Mouse (Mus musculus): ENCODE measurements at regions not wholly inside any gene's neighbourhood (a gene's known extent, or its start where the extent isn't known, plus 50 kb on each side); places are given as distances from the start of the nearest gene placed in this dataset.

DNA sequence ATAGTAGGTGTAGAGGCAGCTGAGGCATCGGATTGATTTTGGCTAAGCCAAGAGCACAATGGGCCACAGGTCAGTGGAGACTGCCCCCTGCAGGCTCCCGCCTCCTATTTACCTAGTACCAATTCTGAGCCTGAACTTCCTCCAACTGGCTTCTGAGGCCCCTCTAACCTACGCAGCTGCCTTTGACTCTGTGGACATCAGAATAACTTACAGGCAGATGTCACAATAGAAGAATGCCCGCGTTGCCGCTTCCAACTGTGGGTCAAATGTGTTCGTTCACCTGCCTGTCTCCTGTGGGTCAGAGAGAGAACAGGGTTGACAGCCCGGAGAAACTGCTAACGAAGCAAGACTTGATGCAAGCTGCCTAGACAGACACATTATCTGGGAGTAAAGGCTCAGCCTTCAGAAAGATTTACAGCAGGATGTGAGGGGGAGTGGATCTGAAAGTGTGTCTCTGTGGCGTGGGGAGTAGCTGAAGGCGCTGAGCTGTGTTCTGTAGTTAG lies 153.2 kb downstream of the Gm10260 start:
- Histone ChIP-seq H3K36me3 (replicated peaks; ENCODE audit: control insufficient read depth, insufficient read depth, low read depth) (no peaks in the 10 kb centered on the region), H3K27ac (no peak overlapping the region), H3K4me2 (ENCODE audit: low read depth) (no peak overlapping the region), H3K9me3 (ENCODE audit: control insufficient read depth, low read length) (no peaks in the 10 kb centered on the region), H3K4me3 (ENCODE audit: insufficient read depth in 1 of 2, low read depth in 2 of 2, low read length in 2 of 2) (no peak overlapping the region), H3K9ac (replicated peaks) (no peak overlapping the region), H3K27me3 (ENCODE audit: control insufficient read depth, insufficient read depth, low read length) (no peaks in the 10 kb centered on the region), H3K4me1 (replicated peaks; ENCODE audit: control insufficient read depth in 2 of 2, insufficient read depth in 2 of 2, low read length in 1 of 2) (no peaks in the 10 kb centered on the region)
- WGBS (ENCODE audit: insufficient replicate concordance): 18% methylated on average over 11 of the region's 11 CpGs
- ATAC-seq (ENCODE audit: insufficient read depth): no peak
- peak in 1 of 3 experiments; percentile 13 for DNase-seq (ENCODE audit: low read depth in 3 of 3, low spot score in 3 of 3)
- TF ChIP-seq EP300 (IDR thresholded peaks at IDR 0.05; ENCODE audit: low read depth) (no peak), CTCF (IDR thresholded peaks at IDR 0.05; ENCODE audit: low read depth) (peak; percentile 68)

DNA sequence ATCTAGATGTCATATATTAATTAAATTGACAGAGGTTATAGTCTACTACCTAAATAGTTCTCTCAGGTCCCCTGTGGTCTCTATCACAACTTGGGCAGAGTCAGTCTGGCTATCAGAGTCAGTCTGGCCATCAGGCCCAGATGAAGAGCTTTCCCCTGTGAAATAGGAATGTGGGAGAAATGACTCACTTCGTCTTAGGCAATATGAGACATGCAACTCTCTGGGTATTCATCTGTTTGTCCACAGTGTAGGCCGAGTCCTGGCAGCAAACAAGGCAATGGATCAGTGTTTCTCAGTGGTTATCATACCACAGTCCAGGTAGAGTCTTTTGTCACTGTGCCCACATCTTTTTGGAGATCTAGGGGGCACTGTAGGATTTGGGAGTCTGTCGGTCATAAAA lies 156.0 kb downstream of the Gm10260 start:
- H3K4me2 ChIP-seq (ENCODE audit: low read depth): no peak overlapping the region
- TF ChIP-seq EP300 (IDR thresholded peaks at IDR 0.05; ENCODE audit: low read depth) (no peak), CTCF (IDR thresholded peaks at IDR 0.05; ENCODE audit: low read depth) (no peak)
- ATAC-seq (ENCODE audit: insufficient read depth) (no peak), DNase-seq (ENCODE audit: low read depth in 3 of 3, low spot score in 3 of 3) (no peak)
- 53% methylated on average over 3 of the region's 3 CpGs for WGBS (ENCODE audit: insufficient replicate concordance)
- no peak overlapping the region for H3K27ac ChIP-seq
- no peaks in the 10 kb centered on the region for H3K9me3 ChIP-seq (ENCODE audit: control insufficient read depth, low read length)
- H3K9ac ChIP-seq (replicated peaks): no peak overlapping the region
- H3K36me3 ChIP-seq (replicated peaks; ENCODE audit: control insufficient read depth, insufficient read depth, low read depth): no peaks in the 10 kb centered on the region
- no peak overlapping the region for H3K4me3 ChIP-seq (ENCODE audit: insufficient read depth in 1 of 2, low read depth in 2 of 2, low read length in 2 of 2)
- no peaks in the 10 kb centered on the region for H3K27me3 ChIP-seq (ENCODE audit: control insufficient read depth, insufficient read depth, low read length)
- no peaks in the 10 kb centered on the region for H3K4me1 ChIP-seq (replicated peaks; ENCODE audit: control insufficient read depth in 2 of 2, insufficient read depth in 2 of 2, low read length in 1 of 2)

DNA sequence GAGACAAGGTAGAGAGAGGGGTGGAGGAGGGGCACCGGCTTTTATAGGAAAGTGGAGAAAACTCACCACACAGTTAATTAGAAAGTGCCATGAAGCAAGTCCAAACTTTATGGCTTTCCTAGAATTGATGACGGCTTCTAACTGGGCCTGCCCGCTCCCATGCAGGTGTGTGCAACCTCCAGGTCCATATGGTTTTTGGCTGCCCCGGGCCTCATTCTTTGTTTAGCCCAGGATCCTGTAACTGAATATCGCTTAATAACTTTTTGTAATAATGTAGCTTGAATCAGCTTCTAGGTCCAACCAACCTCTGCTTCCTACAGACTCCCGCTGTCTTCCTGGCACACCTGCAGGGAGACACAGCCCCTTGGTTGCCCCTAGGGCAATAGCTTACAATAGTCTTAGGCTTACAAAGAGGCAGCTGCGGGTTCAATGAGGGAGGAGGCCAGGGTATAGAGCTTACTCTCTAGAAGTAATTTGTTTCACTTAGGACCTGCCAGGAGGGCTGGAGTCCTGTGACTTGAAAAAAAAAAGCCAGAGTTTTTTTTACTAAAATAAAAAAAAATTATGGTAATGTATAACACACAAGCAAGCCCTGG lies 159.2 kb downstream of the Gm10260 start:
- no peaks in the 10 kb centered on the region for H3K9me3 ChIP-seq (ENCODE audit: control insufficient read depth, low read length)
- no peak overlapping the region for H3K4me3 ChIP-seq (ENCODE audit: insufficient read depth in 1 of 2, low read depth in 2 of 2, low read length in 2 of 2)
- WGBS (ENCODE audit: insufficient replicate concordance): 77% methylated on average over 7 of the region's 7 CpGs
- ATAC-seq (ENCODE audit: insufficient read depth) (no peak), DNase-seq (ENCODE audit: low read depth in 3 of 3, low spot score in 3 of 3) (no peak)
- no peak overlapping the region for H3K4me2 ChIP-seq (ENCODE audit: low read depth)
- no peaks in the 10 kb centered on the region for H3K27me3 ChIP-seq (ENCODE audit: control insufficient read depth, insufficient read depth, low read length)
- TF ChIP-seq CTCF (IDR thresholded peaks at IDR 0.05; ENCODE audit: low read depth) (no peak), EP300 (IDR thresholded peaks at IDR 0.05; ENCODE audit: low read depth) (no peak)
- no peak overlapping the region for H3K9ac ChIP-seq (replicated peaks)
- no peak overlapping the region for H3K27ac ChIP-seq
- H3K36me3 ChIP-seq (replicated peaks; ENCODE audit: control insufficient read depth, insufficient read depth, low read depth): no peaks in the 10 kb centered on the region
- H3K4me1 ChIP-seq (replicated peaks; ENCODE audit: control insufficient read depth in 2 of 2, insufficient read depth in 2 of 2, low read length in 1 of 2): no peaks in the 10 kb centered on the region

DNA sequence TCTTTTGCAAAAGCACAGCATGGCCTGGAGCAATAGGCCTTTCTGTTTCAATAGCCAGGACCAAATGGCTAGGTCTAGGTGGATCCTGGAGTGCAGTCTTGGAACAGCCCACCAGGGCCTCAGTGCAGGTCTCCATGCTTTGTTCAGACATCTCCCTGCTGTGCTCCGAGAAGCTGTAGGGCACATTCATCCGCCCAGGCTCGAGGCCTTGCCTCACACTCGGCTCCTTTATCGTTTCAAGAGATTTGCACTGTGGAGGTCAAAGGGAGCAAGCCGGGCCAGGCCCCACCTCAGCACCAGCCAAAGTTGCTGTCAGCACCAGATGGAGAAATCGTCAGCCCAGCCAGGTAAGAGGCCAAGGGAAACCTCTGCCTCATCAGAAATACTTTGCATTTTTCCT lies 160.3 kb downstream of the Gm10260 start:
- Histone ChIP-seq H3K4me3 (ENCODE audit: insufficient read depth in 1 of 2, low read depth in 2 of 2, low read length in 2 of 2) (no peak overlapping the region), H3K4me2 (ENCODE audit: low read depth) (no peak overlapping the region), H3K27me3 (ENCODE audit: control insufficient read depth, insufficient read depth, low read length) (no peaks in the 10 kb centered on the region), H3K9me3 (ENCODE audit: control insufficient read depth, low read length) (no peaks in the 10 kb centered on the region), H3K9ac (replicated peaks) (no peak overlapping the region), H3K36me3 (replicated peaks; ENCODE audit: control insufficient read depth, insufficient read depth, low read depth) (no peaks in the 10 kb centered on the region), H3K4me1 (replicated peaks; ENCODE audit: control insufficient read depth in 2 of 2, insufficient read depth in 2 of 2, low read length in 1 of 2) (no peaks in the 10 kb centered on the region), H3K27ac (no peak overlapping the region)
- TF ChIP-seq CTCF (IDR thresholded peaks at IDR 0.05; ENCODE audit: low read depth) (no peak), EP300 (IDR thresholded peaks at IDR 0.05; ENCODE audit: low read depth) (no peak)
- 66% methylated on average over 7 of the region's 7 CpGs for WGBS (ENCODE audit: insufficient replicate concordance)
- no peak for ATAC-seq (ENCODE audit: insufficient read depth)
- DNase-seq (ENCODE audit: low read depth in 3 of 3, low spot score in 3 of 3): no peak

DNA sequence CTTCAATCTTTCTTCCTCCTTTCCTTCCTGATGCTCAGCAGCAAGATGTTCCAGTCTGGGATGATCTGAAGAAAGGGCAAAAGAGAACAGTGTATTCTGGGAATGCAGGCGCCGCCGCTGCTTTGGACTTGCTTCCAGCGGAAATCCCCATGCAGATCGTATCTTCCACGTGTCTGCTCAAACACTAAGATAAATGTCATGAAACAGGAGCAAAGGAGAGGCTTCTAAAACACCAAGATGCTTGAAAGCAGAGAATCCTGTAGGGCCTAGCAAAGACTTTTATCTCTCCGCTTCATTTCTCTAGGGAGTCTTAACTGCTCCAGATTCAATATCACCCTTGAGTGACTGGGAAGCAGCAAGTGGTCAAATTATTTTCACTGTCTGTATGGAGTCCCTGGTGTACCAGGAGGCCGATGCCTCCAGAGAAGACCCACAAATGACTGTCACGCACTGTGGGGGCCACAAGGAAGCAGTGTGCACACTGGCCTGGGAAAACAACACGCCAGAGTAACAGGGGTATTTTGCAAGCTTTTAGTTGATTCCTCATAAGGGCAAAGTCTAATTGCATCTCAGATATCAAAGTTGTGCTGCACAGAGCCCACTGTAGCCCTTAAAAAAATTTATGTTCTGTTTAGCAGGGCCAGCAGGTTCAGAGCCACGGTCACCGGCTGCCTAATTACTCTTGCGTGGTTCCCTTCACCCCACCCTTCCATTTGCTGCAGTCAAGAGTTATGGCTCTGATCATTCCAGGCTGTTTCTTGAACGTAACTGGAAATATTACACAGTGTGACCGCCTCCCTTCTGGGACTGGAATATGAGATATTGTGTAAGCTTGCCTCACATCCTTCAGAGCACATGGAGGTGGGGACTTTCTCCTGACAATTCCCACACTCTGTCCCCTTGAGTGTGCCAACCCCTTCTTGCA lies 161.7 kb downstream of the Gm10260 start:
- DNase-seq (ENCODE audit: low read depth in 3 of 3, low spot score in 3 of 3) (no peak), ATAC-seq (ENCODE audit: insufficient read depth) (no peak)
- H3K27me3 ChIP-seq (ENCODE audit: control insufficient read depth, insufficient read depth, low read length): no peaks in the 10 kb centered on the region
- no peaks in the 10 kb centered on the region for H3K4me1 ChIP-seq (replicated peaks; ENCODE audit: control insufficient read depth in 2 of 2, insufficient read depth in 2 of 2, low read length in 1 of 2)
- no peak overlapping the region for H3K9ac ChIP-seq (replicated peaks)
- no peak overlapping the region for H3K4me2 ChIP-seq (ENCODE audit: low read depth)
- WGBS (ENCODE audit: insufficient replicate concordance): 67% methylated on average over 15 of the region's 15 CpGs
- no peak overlapping the region for H3K27ac ChIP-seq
- no peaks in the 10 kb centered on the region for H3K36me3 ChIP-seq (replicated peaks; ENCODE audit: control insufficient read depth, insufficient read depth, low read depth)
- H3K9me3 ChIP-seq (ENCODE audit: control insufficient read depth, low read length): no peaks in the 10 kb centered on the region
- TF ChIP-seq CTCF (IDR thresholded peaks at IDR 0.05; ENCODE audit: low read depth): no peak
- TF ChIP-seq EP300 (IDR thresholded peaks at IDR 0.05; ENCODE audit: low read depth): no peak
- no peak overlapping the region for H3K4me3 ChIP-seq (ENCODE audit: insufficient read depth in 1 of 2, low read depth in 2 of 2, low read length in 2 of 2)

Measured in liver, embryonic 14.5 days (tissue).